In the genomic region with DNA sequence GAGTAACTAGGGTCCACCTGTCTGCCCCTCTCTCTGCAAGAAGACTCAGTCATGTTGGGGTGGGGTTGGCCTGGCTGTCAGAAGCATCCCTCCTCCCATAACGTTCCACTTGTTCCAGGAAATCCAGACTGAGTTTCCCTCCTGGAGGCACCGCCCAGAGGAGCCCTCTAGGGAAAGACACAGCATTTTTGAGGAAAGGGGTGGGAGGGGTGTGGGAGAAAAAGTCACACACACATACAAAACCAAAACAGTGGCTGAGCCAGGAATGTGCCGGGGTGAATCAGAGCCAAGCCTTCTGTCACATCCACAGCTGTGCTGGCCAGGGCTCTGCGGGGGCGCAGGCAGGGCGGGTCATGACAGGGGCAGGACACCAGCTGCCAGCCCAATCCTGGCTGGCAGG, we compare ENCODE assay signal across 8 mouse cellular contexts. TPM values are rescaled to one million over a fixed set of nuclear protein-coding genes. Genes with fewer than 3 reads are reported as not detected.
DNase-seq lines count a peak whose midpoint lies in the region; ATAC-seq and TF ChIP-seq lines count a peak whose summit lies in the region.
"Had no signal": no experiment of that assay in that cellular context is flagged by ENCODE, and none has a peak within 500 bp of the region (broad histone marks: within the 10 kb centered on the region; RNA-seq: fewer than 3 reads in every experiment).

No protein-coding gene starts in this region.

- 48% methylated on average over 6 of the region's 6 CpGs for whole genome bisulfite sequencing in intestine, embryonic 16.5 days
- 69% methylated on average over 6 of the region's 6 CpGs for WGBS in midbrain, embryonic 16.5 days
- WGBS in forebrain, embryonic 16.5 days, result 68% methylated on average over 6 of the region's 6 CpGs

- no peak for TF ChIP-seq CTCF in gastrocnemius, adult 2 months (IDR thresholded peaks at IDR 0.05)

- H3K9me3 ChIP-seq in intestine, embryonic 16.5 days (ENCODE audit: control insufficient read depth, low read length), result no peaks in the 10 kb centered on the region
- no peaks in the 10 kb centered on the region for H3K9me3 ChIP-seq in midbrain, embryonic 16.5 days (replicated peaks; ENCODE audit: control insufficient read depth, low read length, poor library complexity, severe bottlenecking)
- H3K9me3 ChIP-seq in forebrain, embryonic 16.5 days (ENCODE audit: control insufficient read depth, low read length), result no peaks in the 10 kb centered on the region
- H3K9me3 ChIP-seq: liver, embryonic 13.5 days had no signal

- DNase-seq in 3134 (ENCODE audit: extremely low read depth, insufficient read length, low spot score) (peak; percentile 81), 3T3-L1 (ENCODE audit: low read depth, low spot score) (peak; percentile 80)
- peak; percentile 87 for DNase-seq in gastrocnemius, adult 2 months
- peak; percentile 73 for DNase-seq in lung, postnatal 25 days (ENCODE audit: low spot score)
- DNase-seq: liver, embryonic 13.5 days had no signal

- H3K4me1 ChIP-seq in intestine, embryonic 16.5 days (ENCODE audit: control insufficient read depth, insufficient read depth, low read length), result no peaks in the 10 kb centered on the region
- peaks cover 5% of the 10 kb centered on the region; the same call in 1 of the 2 replicates for H3K4me1 ChIP-seq in midbrain, embryonic 16.5 days (ENCODE audit: control insufficient read depth, insufficient read depth, low read length)
- H3K4me1 ChIP-seq in forebrain, embryonic 16.5 days (replicated peaks; ENCODE audit: control insufficient read depth, insufficient read depth, low read length), result no peaks in the 10 kb centered on the region
- H3K4me1 ChIP-seq: liver, embryonic 13.5 days had no signal

- peak overlapping the region; percentile 62 for H3K4me3 ChIP-seq in gastrocnemius, adult 2 months
- no peak overlapping the region for H3K4me3 ChIP-seq in intestine, embryonic 16.5 days (ENCODE audit: low read length)
- no peak overlapping the region for H3K4me3 ChIP-seq in midbrain, embryonic 16.5 days (ENCODE audit: low read depth, low read length)
- H3K4me3 ChIP-seq in forebrain, embryonic 16.5 days (replicated peaks; ENCODE audit: low read length), result no peak overlapping the region
- H3K4me3 ChIP-seq: liver, embryonic 13.5 days had no signal

- no peak overlapping the region for H3K4me2 ChIP-seq in intestine, embryonic 16.5 days (ENCODE audit: low read depth, low read length)
- H3K4me2 ChIP-seq in midbrain, embryonic 16.5 days (ENCODE audit: low read length), result no peak overlapping the region
- no peak overlapping the region for H3K4me2 ChIP-seq in forebrain, embryonic 16.5 days (ENCODE audit: low read length)
- H3K4me2 ChIP-seq: liver, embryonic 13.5 days had no signal

- intact Hi-C loops in gastrocnemius, adult 2 months (cut with DNase I), result no loop called here

- H3K9ac ChIP-seq in intestine, embryonic 16.5 days (ENCODE audit: low read depth, low read length), result no peak overlapping the region
- no peak overlapping the region for H3K9ac ChIP-seq in midbrain, embryonic 16.5 days (ENCODE audit: low read depth, low read length)
- H3K9ac ChIP-seq in forebrain, embryonic 16.5 days (replicated peaks; ENCODE audit: low read depth, low read length), result no peak overlapping the region
- H3K9ac ChIP-seq: liver, embryonic 13.5 days had no signal

- H3K27me3 ChIP-seq in intestine, embryonic 16.5 days (replicated peaks; ENCODE audit: control insufficient read depth, insufficient read depth, low read length), result no peaks in the 10 kb centered on the region
- no peaks in the 10 kb centered on the region for H3K27me3 ChIP-seq in midbrain, embryonic 16.5 days (ENCODE audit: control insufficient read depth, insufficient read depth, low read depth, low read length)
- 0 out of 2 replicates have a peak, but pooled peaks cover 2% of the 10 kb centered on the region for H3K27me3 ChIP-seq in forebrain, embryonic 16.5 days (replicated peaks; ENCODE audit: control insufficient read depth, insufficient read depth, low read length)

- ATAC-seq in intestine, embryonic 16.5 days, result peak; percentile 76
- no peak for ATAC-seq in midbrain, embryonic 16.5 days
- no peak for ATAC-seq in forebrain, embryonic 16.5 days

- peak overlapping the region; percentile 89 for H3K27ac ChIP-seq in gastrocnemius, adult 2 months
- no peak overlapping the region; the same call in 1 of the 2 replicates for H3K27ac ChIP-seq in intestine, embryonic 16.5 days (ENCODE audit: low read length)
- H3K27ac ChIP-seq in midbrain, embryonic 16.5 days (ENCODE audit: low read length), result no peak overlapping the region
- no peak overlapping the region for H3K27ac ChIP-seq in forebrain, embryonic 16.5 days (ENCODE audit: low read length)
- H3K27ac ChIP-seq: liver, embryonic 13.5 days had no signal

- H3K36me3 ChIP-seq in intestine, embryonic 16.5 days (ENCODE audit: control insufficient read depth, insufficient read depth, low read length), result no peaks in the 10 kb centered on the region
- H3K36me3 ChIP-seq in midbrain, embryonic 16.5 days (ENCODE audit: control insufficient read depth, insufficient read depth, low read length), result no peaks in the 10 kb centered on the region
- no peaks in the 10 kb centered on the region for H3K36me3 ChIP-seq in forebrain, embryonic 16.5 days (ENCODE audit: control insufficient read depth, insufficient read depth)
- H3K36me3 ChIP-seq: liver, embryonic 13.5 days had no signal

RNA-seq across cellular contexts. Expression of gene Tcf15, which starts 37.0 kb away (rescaled TPM):
- total RNA-seq in gastrocnemius, adult 2 months (2021), result 10 to 100 TPM; 14.9 to 22.8 TPM
- 6.5 and 7.5 TPM in 2 replicates for polyA plus RNA-seq in intestine, embryonic 16.5 days (2015; fragmentation: Nextera tagmentation; extraction: Ambion mirVana)
- polyA plus RNA-seq in midbrain, embryonic 16.5 days (2015; fragmentation: Nextera tagmentation; extraction: Ambion mirVana), result 0.69 and 1.0 TPM in 2 replicates
- polyA plus RNA-seq in forebrain, embryonic 16.5 days (2015; fragmentation: Nextera tagmentation; extraction: Ambion mirVana), result 1.3 and 1.5 TPM in 2 replicates

RNA-seq across cellular contexts. Expression of gene Csnk2a1, which starts 46.3 kb away (rescaled TPM):
- 100 to 1,000 TPM in 1 of 2 experiments, 10 to 100 TPM in 1; 91.1 to 102 TPM for total RNA-seq in gastrocnemius, adult 2 months (2021)
- 72.6 and 81.1 TPM in 2 replicates for polyA plus RNA-seq in intestine, embryonic 16.5 days (2015; fragmentation: Nextera tagmentation; extraction: Ambion mirVana)
- 107 and 116 TPM in 2 replicates for polyA plus RNA-seq in midbrain, embryonic 16.5 days (2015; fragmentation: Nextera tagmentation; extraction: Ambion mirVana)
- 123 and 137 TPM in 2 replicates for polyA plus RNA-seq in forebrain, embryonic 16.5 days (2015; fragmentation: Nextera tagmentation; extraction: Ambion mirVana)
